8 mouse cellular contexts compared by ENCODE assay signal in the genomic region with DNA sequence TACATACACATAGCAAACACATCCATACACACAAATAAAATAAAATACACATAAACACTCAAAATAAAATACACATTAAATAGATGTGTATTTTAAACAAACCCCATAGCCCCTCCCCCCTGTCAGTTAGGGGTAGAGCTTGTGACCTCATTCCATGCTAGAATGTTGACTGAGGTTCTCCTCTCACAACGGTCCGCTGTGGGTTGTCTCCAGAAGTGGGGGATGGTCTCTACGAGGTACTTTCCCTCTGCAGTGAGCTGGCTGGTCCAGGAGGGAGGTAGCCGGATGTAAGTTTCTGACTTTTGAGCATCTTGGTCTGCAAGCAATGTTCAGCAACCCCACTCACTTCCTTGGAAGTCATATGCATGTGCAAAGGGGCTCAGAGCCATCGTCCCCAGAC. TPM values are rescaled to one million over a fixed set of nuclear protein-coding genes. Genes with fewer than 3 reads are reported as not detected.
DNase-seq lines count a peak whose midpoint lies in the region; ATAC-seq lines count a peak whose summit lies in the region.

A gene (plus strand): TSS at position 188 of the 400 bp plus-strand sequence.

- no peak for DNase-seq in lung, postnatal 14 days
- no peak for DNase-seq in embryonic facial prominence, embryonic 10.5 days (ENCODE audit: low spot score)
- DNase-seq in left cerebral cortex, postnatal 14 days (ENCODE audit: low spot score in 2 of 2), result no peak
- DNase-seq in cerebellum, postnatal 4 days (ENCODE audit: low spot score in 2 of 2), result no peak
- DNase-seq in kidney, postnatal 14 days, result no peak

- no peak within 1 kb of the TSS for H3K4me2 ChIP-seq in lung, embryonic 16.5 days (ENCODE audit: low read depth, low read length)
- no peak within 1 kb of the TSS for H3K4me2 ChIP-seq in heart, embryonic 14.5 days (ENCODE audit: low read length)
- no peak within 1 kb of the TSS for H3K4me2 ChIP-seq in stomach, embryonic 14.5 days (replicated peaks; ENCODE audit: low read depth, low read length)

- WGBS in lung, embryonic 16.5 days, result 43% methylated on average over 5 of the region's 5 CpGs
- WGBS in embryonic facial prominence, embryonic 10.5 days, result 79% methylated on average over 5 of the region's 5 CpGs
- WGBS in heart, embryonic 14.5 days, result 64% methylated on average over 5 of the region's 5 CpGs
- WGBS in stomach, embryonic 14.5 days, result 43% methylated on average over 5 of the region's 5 CpGs

- intact Hi-C loops in left cerebral cortex, postnatal 14 days (cut with DNase I), result no loop called here

- no peaks in the 10 kb centered on the region for H3K36me3 ChIP-seq in lung, embryonic 16.5 days (ENCODE audit: control insufficient read depth, insufficient read depth, low read length)
- H3K36me3 ChIP-seq in embryonic facial prominence, embryonic 10.5 days (replicated peaks), result no peaks in the 10 kb centered on the region
- no peaks in the 10 kb centered on the region for H3K36me3 ChIP-seq in heart, embryonic 14.5 days (ENCODE audit: control insufficient read depth, insufficient read depth, low read length)
- H3K36me3 ChIP-seq in stomach, embryonic 14.5 days (ENCODE audit: control insufficient read depth, insufficient read depth, low read length), result no peaks in the 10 kb centered on the region

- H3K4me3 ChIP-seq in lung, embryonic 16.5 days (ENCODE audit: low read length), result no peak within 1 kb of the TSS
- no peak within 1 kb of the TSS for H3K4me3 ChIP-seq in embryonic facial prominence, embryonic 10.5 days
- no peak within 1 kb of the TSS for H3K4me3 ChIP-seq in heart, embryonic 14.5 days (ENCODE audit: control insufficient read depth in 1 of 2, insufficient read depth in 1 of 2, low read depth in 1 of 2, low read length in 2 of 2)
- no peak within 1 kb of the TSS for H3K4me3 ChIP-seq in stomach, embryonic 14.5 days (ENCODE audit: low read depth, low read length)

- H3K27ac ChIP-seq in lung, embryonic 16.5 days (ENCODE audit: low read length), result no peak within 1 kb of the TSS
- H3K27ac ChIP-seq in embryonic facial prominence, embryonic 10.5 days (replicated peaks), result no peak within 1 kb of the TSS
- no peak within 1 kb of the TSS for H3K27ac ChIP-seq in heart, embryonic 14.5 days (replicated peaks in 1 of 2; ENCODE audit: control insufficient read depth in 1 of 2, insufficient read depth in 1 of 2, low read depth in 2 of 2, low read length in 2 of 2)
- no peak within 1 kb of the TSS for H3K27ac ChIP-seq in stomach, embryonic 14.5 days (ENCODE audit: low read length)

- no peak for ATAC-seq in lung, embryonic 16.5 days (ENCODE audit: low read depth)
- no peak for ATAC-seq in heart, embryonic 14.5 days (ENCODE audit: insufficient number of reproducible peaks, insufficient read depth, low FRiP score, low read depth)
- ATAC-seq in stomach, embryonic 14.5 days (ENCODE audit: insufficient number of reproducible peaks, insufficient read depth, low FRiP score, low read depth), result no peak

- no peak within 1 kb of the TSS for H3K9ac ChIP-seq in lung, embryonic 16.5 days (ENCODE audit: low read length)
- H3K9ac ChIP-seq in heart, embryonic 14.5 days (ENCODE audit: low read length), result no peak within 1 kb of the TSS
- H3K9ac ChIP-seq in stomach, embryonic 14.5 days (replicated peaks; ENCODE audit: low read depth, low read length), result no peak within 1 kb of the TSS

- no peaks in the 10 kb centered on the region for H3K27me3 ChIP-seq in lung, embryonic 16.5 days (ENCODE audit: control insufficient read depth, insufficient read depth, low read depth, low read length)
- peaks cover 26% of the 10 kb centered on the region for H3K27me3 ChIP-seq in embryonic facial prominence, embryonic 10.5 days (replicated peaks; ENCODE audit: low read depth, poor library complexity, severe bottlenecking)
- H3K27me3 ChIP-seq in heart, embryonic 14.5 days (ENCODE audit: control insufficient read depth, insufficient read depth, low read length), result peaks cover 2% of the 10 kb centered on the region; the same call in 1 of the 2 replicates
- no peaks in the 10 kb centered on the region; the same call in 1 of the 2 replicates for H3K27me3 ChIP-seq in stomach, embryonic 14.5 days (ENCODE audit: control insufficient read depth, insufficient read depth, low read length)

- H3K4me1 ChIP-seq in lung, embryonic 16.5 days (replicated peaks; ENCODE audit: control insufficient read depth, insufficient read depth, low read length), result peaks cover 3% of the 10 kb centered on the region; the same call in 1 of the 2 replicates
- H3K4me1 ChIP-seq in embryonic facial prominence, embryonic 10.5 days, result peaks cover 3% of the 10 kb centered on the region; the same call in 1 of the 2 replicates
- H3K4me1 ChIP-seq in heart, embryonic 14.5 days (ENCODE audit: control insufficient read depth in 2 of 2, insufficient read depth in 2 of 2, low read length in 2 of 2), result 0 out of 4 replicates have a peak, but pooled peaks cover 0 to 4% of the 10 kb centered on the region in 2 experiments
- H3K4me1 ChIP-seq in stomach, embryonic 14.5 days (ENCODE audit: control insufficient read depth, insufficient read depth, low read length), result no peaks in the 10 kb centered on the region

- no peaks in the 10 kb centered on the region for H3K9me3 ChIP-seq in lung, embryonic 16.5 days (ENCODE audit: control insufficient read depth, low read length)
- no peaks in the 10 kb centered on the region for H3K9me3 ChIP-seq in embryonic facial prominence, embryonic 10.5 days
- no peaks in the 10 kb centered on the region for H3K9me3 ChIP-seq in heart, embryonic 14.5 days (ENCODE audit: control insufficient read depth, low read length)
- no peaks in the 10 kb centered on the region for H3K9me3 ChIP-seq in stomach, embryonic 14.5 days (ENCODE audit: control insufficient read depth, low read depth, low read length)

RNA-seq across cellular contexts. Expression of the gene that starts here (rescaled TPM):
- polyA plus RNA-seq in lung, embryonic 16.5 days (2015; fragmentation: Nextera tagmentation; extraction: Ambion mirVana), result 26.3 and 26.4 TPM in 2 replicates
- 32.0 and 33.0 TPM in 2 replicates for polyA plus RNA-seq in embryonic facial prominence, embryonic 10.5 days (2016; fragmentation: Nextera tagmentation; extraction: Ambion mirVana)
- 14.7 and 15.7 TPM in 2 replicates for polyA plus RNA-seq in heart, embryonic 14.5 days (2014; fragmentation: Nextera tagmentation; extraction: Ambion mirVana)
- 10 to 100 TPM; 93.8 to 94.6 TPM for total RNA-seq in left cerebral cortex, postnatal 14 days (2021)
- 15.7 and 20.0 TPM in 2 replicates for polyA plus RNA-seq in stomach, embryonic 14.5 days (2014; fragmentation: Nextera tagmentation; extraction: Ambion mirVana)
